Mouse (Mus musculus) monocyte, adult 5-6 weeks (primary cell): Measurements from ENCODE around the gene Pkd1l1. TPM values are rescaled to one million over a fixed set of nuclear protein-coding genes. Genes with fewer than 3 reads are reported as not detected.

Source experiments
- ATAC-seq: fragments of 153-309, 156-312 bp; replicated peaks from 2 replicates; pipeline ENCODE4 v1.8.0; 2017; ENCODE audit warnings: mild to moderate bottlenecking; ENCODE audit not compliant: low TSS enrichment, insufficient number of reproducible peaks, severe bottlenecking, poor library complexity, low FRiP score
- total RNA-seq: library from RNA; stranded (forward); fragments of 200-1000, 200-491, 200-594 nt; gene quantifications from 3 replicates; pipeline ENCODE4 v1.2.3, GENCODE M21; 2017

Gene Pkd1l1
- total RNA-seq, 1 experiment from 2014 or later: not detected

- ATAC-seq: no peak
Measured at GRCm38 (mm10) chr11:8781308-8782140, 191.5 kb downstream of the Pkd1l1 start.

DNA sequence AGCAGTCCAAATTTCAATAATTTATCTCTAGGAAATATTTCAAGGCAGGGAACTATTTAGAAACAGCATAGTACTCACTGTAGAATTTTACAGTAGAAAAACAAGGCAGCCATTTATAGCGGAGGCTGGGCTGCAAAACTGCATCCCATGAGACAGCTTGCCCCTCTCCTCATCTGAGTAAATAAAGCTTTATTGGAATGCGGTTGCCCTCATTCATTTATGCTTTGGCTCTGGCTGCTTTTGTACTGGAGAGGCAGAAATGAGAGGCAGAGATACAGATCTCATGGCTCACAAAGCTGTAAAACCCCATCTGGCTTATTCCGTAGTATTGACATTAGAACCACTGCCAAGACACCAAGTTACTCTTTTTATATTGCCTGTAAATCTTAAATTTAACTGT is 193.6 kb downstream of the Pkd1l1 start:
- no peak for ATAC-seq

Other genes with a start within 250 kb of the Pkd1l1 start
- 3.9 to 10.8 TPM (median 9.6 TPM) in 3 replicates for gene Hus1, start 37.9 kb upstream of the Pkd1l1 start, total RNA-seq
- gene Gm11992, start 75.3 kb upstream of the Pkd1l1 start, total RNA-seq: 0.29 to 0.64 TPM in 2 of 3 replicates, not detected in the other
- gene Sun3, start 75.7 kb upstream of the Pkd1l1 start, total RNA-seq: not detected in 3 replicates
- 1.5 to 4.1 TPM in 2 of 3 replicates, not detected in the other for gene Upp1, start 144.8 kb upstream of the Pkd1l1 start, total RNA-seq
- 0.10 to 0.29 TPM (median 0.11 TPM) in 3 replicates for gene Abca13, start 218.7 kb upstream of the Pkd1l1 start, total RNA-seq